Mouse (Mus musculus) thymus, postnatal 0 days (tissue): ENCODE data around the gene Nmral1. TPM values are rescaled to one million over a fixed set of nuclear protein-coding genes. Genes with fewer than 3 reads are reported as not detected.

ENCODE experiments used
- DNase-seq: peaks from one replicate; pipeline ENCODE4 v3.0.0-alpha.2; 2015; ENCODE audit warnings: low spot score
- polyA plus RNA-seq: library from polyadenylated mRNA; unstranded; fragments of >200 nt; fragmentation: Nextera tagmentation; extraction: Ambion mirVana; gene quantifications from 2 replicates; pipeline ENCODE4 v1.2.1, GENCODE M21; 2015

Nmral1 gene
- polyA plus RNA-seq: 40.4 and 43.0 TPM in 2 replicates

DNA sequence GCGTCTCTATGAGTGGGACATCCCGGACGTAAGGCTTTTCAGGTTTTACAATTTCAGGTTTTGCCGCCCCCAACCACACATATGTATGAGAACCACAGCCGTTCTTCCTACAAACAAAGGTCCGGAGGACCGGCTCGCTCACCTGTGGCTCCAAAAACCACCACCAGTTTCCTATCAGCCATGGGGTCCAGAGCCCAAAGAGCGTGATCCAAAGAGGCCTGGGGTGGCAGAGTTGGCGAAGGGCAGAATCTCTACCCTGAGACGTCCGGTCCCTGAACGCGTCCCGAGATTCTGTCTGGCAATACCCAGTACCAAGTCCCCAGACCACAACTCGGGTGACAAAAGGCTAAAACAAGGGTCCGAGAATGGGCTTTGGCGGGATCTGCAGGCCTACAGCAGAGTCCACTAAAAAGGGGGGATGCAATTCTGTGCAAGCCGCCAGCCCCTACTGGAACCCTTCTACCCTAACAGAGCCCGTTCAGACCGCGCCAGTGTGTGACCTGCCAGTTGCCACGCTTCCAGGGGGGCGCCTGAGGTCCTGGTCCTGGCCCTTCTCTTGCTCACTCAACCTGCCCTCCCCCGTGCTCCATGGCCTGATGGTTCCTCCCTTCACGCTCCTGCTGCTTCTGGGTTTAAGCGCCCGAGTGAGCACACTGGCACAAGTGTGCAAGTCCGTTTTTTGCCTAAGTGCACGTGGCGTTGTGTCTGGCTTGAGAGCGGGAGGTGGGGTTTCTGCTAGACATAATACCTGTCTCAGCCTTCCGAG is at the start of gene Nmral1:
Gene Nmral1 (minus strand): TSS at position 604 of the 766 bp plus-strand sequence.
- DNase-seq: peak; percentile 64

DNA sequence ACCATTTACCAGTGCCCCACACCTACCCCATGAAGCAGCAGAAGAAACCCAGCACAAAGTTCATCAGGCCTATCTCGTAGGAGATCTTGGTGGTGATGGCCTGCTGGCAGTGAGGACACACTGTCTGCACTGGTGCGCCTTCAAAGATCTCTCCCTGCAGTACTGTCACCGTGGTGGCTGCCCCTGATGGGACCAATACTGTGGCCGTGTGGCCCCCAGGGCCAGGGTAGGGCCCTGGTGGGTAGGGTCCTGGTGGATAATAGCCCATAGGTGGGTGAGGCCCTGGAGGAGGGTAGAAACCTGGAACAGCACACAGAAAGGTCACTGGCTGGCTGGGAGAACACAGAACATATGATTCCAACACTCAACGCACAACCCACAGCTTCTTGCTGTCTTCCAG is 49.6 kb upstream of the Nmral1 start:
- no peak for DNase-seq

DNA sequence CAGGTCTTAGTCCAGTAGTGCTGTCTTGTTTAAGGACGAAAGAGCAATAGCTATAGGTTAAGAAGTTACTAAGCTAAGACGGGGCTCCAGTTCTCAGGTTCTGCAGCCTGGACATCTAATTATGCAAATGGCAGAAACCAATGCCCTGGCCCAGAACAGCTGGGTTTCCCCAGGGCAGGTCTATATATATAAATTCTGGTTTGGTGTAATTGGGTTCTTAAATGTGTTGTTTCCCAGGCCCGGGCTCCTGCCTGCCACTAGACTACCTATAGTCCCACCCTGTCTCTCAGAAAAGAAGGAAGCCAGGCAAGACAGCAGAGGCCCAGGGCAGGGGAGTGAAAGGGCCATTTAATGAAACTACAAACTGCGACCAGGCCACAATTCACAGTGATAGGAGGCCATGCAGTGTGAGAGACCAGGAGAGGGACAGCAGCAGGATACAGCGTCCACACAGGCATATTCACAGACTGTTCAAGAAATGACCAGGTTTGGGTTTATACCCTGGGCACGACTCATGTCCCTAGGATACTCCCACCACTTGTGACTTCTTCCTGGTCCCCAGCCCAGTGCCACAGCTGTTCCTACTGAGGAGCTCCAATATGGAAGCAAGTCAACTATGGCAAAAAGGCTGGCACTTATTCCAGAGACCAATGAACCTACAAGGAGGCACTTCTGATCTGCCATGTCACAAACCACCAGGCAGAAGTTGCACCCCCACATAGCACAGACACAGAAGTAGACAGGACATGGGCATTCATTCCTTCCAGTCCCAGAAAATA is 48.0 kb upstream of the Nmral1 start:
- DNase-seq: no peak

DNA sequence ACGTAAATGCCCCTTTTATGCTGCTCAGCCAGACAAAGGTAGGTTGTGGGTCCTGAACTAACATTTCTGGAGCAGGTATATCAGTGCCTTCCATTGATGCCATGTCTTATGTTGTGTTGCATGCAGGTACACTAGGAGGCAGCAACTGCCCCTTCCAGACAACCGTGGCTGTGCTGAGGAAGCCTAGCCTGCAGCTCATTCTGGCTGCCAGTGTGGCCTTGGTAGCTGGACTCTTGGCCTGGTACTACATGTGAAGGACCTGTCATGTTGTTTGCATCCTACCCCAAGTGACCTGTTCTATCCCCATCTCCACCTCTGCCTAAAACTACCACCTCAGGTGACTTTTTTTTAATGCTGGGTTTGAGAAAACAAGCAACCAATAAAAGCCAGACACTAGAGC is 46.7 kb upstream of the Nmral1 start:
- DNase-seq: no peak

DNA sequence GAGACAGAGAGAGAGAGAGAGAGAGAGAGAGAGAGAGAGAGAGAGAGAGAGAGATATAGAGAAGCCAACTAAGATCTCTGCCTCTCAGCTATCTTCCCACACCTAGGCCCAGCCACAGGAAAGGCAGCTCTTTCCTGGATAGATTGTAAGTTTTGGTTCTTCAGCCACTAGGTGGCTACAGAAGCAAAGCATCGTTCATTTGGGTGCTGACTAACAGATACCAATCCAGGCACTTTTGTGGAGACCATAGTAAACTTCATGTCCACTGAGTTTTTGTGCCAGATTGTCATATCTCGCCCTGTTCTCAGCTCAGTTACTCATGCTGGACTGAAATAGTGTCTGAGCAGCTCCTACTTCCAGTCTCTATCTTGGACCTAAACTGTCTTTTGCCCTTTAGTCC is 44.1 kb upstream of the Nmral1 start:
- peak; percentile 69 for DNase-seq

DNA sequence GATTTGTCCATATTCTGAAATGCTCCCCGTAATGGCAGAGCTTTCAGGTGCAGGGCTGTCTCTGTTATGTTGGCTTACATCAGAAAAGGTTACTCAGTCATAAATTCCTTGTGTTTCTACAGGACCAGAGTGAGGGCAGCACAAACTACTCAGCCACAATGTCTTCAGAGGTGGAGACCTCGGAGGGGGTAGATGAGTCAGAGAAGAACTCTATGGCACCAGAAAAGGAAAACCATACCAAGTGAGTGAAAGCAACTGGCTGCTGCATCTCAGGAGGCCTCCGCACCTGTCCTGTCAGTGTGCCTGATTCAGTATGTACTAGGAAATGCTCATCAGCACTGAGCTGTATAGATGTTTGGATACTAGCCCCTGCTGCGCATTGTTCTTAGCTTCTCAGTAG is 43.3 kb upstream of the Nmral1 start:
- DNase-seq: no peak

DNA sequence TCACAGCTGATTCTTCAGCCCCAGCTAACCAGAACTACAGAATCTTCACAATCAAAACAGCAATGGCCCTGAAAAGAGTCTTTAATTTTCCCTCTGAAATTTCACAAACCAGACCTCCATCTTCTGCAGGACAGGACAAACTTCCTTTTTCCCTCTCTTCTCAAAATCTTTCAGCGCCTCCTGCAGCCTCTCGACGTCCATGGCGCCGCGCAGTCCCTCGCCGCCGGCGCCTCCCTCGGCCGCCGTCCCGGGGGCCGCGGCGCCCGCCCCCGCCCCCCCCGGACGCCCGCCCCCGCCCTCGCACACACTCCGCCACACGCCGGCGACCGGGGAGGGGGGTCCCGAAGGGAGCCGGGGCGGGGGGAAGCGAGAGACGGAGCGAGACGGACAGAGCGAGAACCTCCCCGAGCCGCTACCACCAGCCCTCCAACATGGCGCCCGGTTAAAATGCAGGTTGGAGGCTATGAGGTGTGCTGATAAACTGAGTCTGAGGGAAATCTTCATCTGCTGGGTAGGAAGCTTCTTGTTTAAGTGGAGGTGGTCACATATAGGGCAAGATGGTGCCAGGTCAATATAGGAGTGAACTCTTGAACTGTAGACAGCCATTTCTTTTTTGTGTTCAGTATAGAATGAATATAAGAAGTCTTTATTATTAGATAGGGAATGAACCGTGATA is 37.6 kb upstream of the Nmral1 start:
- peak; percentile 16 for DNase-seq

DNA sequence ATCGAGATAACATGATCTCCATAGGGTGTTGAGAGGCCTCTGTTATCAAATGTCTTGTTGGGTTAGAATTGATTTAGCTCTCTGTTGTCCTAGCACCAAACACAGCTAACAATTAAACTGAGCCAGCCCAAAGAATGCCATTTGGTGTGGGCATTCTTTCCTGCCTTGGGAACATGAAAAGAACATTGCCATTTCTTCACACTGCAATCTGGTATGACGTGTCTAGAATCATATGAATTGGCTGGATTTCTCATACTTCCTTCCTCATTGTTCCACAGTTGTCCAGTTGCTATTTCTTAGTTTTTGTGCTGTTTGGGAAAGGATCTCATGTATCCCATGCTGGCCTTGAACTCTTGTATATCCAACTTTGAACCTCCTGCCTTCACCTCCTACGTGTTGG is 34.9 kb upstream of the Nmral1 start:
- DNase-seq: no peak

DNA sequence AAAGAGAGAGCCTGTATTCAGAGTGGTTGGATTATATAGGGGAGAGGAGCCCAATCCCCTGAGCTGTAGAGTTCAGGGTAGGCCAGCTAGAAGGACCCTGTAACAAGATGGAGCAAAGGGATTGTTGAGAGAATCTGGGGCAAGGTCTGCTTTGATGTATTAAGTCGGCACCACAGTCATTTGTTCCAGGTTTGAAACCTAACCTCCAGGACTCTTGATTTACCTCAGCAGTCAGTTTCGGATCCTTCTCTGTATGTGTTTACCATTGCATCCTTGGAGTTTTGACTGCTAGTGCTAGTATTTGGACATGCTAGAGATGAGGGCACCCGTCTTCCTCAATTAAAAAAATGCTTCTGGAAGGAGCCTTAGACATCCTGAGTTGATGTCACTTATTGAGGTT is 33.0 kb upstream of the Nmral1 start:
- no peak for DNase-seq

DNA sequence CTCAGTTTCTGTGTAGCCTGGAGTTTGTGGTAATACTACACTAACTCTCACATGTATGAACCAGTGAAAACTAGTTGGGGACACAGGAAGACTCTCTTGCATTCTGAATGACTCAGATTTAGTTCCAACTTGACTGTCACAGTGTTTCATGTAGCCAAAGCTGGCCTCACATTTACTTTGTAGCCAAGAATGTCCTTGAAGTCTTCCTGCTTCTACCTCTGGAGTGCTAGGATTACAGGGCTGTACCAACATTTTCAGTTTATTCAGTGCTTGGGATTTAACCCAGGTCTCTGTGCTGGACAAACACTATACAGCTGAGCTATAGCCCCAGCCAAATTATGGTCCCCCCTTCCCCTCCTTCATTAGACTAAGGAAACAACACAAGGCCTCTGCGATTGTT is 23.0 kb upstream of the Nmral1 start:
- no peak for DNase-seq

DNA sequence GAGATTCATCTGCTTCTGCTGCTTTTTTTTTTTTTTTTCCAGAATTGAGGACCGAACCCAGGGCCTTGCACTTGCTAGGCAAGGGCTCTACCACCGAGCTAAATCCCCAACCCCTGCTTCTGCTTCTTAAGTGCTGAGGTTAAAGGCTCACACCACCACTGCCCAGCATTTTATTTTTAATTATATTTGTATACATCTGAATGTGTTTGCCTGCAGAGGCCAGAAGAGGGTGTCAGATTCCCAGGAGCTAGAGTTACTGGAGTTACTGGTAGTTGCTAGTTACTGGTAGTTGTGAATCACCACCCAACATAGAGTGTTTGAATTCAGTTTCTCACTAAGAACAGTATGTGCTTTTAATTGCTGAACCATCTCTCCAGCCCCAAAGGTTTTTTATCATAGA is 20.8 kb upstream of the Nmral1 start:
- no peak for DNase-seq

DNA sequence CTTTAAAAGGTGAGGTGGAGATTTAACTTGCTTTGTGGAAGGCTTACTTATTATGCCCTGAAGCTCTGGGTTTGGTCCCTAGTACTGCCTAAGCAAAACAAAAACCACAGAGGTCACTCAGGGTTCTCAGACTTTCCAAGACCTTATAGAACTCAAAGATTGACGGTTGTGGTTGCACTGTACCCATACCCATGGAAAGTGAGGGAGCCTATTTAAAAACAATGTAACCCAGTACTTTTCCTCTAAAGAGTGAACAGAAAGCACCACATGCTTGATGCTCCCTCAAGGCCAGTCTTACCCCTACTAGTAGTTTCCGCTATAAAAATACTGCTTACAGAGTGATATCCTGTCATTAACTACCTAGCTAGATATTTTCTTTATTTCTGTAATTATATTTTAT is 17.1 kb upstream of the Nmral1 start:
- no peak for DNase-seq

DNA sequence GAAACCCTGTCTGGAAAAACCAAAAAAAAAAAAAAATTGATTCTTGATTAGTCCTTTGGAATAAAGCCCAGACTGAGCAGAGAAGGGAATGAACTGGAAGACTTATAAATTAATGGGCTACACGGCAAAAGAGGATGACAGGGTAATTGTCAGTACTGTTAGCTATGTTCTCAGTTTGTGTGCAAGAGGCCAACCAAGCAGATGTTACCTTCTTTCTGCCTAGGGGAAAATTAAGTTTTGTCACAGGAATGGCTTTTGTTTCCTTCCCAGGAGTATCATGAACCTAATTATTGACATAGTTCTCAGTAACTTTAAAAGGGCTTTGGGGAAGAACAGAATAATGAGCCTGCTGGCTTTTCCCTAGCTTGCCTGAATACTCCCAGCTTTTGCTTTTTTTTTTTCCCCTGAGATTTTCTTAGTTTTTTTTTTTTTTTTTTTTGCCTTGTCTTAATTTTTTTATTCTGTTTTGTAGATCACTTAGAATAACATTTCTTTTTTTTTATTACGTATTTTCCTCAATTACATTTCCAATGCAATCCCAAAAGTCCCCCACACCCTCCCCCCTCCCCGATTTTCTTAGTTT is 11.7 kb upstream of the Nmral1 start:
- DNase-seq: no peak

DNA sequence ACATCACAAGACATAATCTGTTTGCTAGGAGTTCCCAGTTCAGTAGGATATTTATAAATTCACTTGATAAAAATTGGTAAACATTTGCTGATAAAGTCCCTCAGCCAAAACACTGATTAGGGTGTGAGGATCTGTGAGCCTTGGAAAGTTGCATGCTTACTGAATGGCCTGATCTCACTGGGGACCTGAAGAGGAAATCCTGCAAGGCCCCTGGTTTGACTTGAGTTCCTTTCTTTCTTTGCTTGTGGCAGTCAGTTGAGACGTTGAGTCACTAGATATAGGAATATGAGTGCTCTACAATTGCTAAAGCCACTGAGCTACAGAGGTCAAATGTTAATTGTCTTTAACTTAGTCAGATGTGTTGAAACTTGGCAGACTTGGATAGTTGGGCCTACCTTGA is 8.8 kb upstream of the Nmral1 start:
- no peak for DNase-seq

DNA sequence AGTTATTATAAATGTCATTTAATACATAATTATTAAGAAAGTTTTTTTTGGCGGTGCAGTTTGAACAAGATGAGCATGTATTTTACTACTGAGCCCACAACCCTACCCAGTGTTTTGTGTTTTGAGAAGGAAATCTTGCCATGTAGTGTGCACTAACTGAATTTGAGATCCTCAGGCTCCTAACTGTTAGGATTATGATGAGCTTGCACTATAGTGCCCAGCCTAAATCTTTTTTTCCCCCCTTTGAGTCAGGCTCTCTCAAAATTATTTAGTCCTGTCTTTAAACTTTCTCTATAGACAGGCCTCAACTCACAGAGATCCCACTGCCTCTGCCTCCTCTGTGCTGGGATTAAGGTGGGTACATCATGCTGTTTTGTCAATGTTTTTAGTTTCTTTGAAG is 8.4 kb upstream of the Nmral1 start:
- no peak for DNase-seq

DNA sequence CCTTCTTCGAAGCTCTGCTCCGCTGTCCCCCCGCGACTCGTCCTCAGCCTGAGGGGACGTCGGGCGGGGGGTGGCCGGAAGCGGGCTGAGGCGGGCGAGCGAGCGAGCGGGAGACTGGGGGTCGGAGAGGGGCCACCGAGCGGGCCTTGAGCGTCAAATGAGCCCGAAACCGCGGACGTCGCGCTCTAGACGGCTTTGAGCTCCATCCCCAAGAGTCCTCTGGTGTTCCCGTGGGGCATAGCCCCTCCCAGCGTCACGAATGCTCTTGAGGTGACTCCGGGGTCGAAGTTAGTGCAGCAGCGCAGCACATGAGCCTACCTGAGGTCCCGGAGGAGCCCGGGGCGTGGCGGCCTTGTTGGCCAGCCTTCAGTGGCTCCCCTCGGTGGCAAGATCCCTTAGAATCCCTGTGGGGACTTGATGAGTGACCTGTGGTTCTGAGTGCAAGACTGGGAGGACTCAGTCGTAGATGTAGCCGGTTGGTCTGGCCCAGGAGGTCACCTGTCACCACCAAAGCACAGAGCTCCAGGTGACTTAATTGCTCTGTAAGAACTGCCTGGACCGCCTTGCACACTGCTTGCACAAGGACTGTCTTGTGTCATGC is 7.5 kb upstream of the Nmral1 start:
- peak; percentile 9 for DNase-seq

DNA sequence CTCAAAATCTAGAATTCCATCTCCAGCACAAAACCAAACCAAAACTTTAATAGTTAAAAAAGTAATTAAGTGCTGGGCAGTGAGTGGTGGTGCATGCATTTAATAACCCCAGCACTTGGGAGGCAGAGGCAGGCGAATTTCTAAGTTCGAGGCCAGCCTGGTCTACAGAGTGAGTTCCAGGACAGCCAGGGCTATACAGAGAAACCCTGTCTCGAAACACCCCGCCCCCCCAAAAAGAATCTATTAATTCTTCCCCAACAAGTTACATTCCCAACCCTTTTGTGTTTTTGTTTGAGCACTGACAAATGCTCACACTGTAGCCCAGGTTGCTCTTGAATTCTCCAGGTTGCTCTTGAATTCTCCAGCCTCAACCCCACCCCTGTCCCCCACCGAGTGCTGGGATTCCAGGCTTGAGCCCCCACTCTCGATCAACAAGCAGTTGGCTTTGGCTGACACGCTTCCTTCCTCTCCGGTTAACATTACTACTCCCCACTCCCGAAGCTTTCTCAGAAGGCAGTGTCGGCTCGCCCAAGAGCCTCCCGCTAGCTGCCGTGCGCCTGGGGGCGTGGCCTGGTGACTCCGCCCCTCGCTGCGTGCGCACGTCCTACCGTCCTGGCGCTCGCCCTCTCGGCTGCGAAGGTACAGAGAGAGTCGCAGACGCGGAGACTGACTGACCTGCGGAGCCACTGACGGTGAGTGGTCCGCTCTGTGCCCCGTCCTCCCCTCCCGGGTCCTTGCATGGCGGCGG is 6.8 kb upstream of the Nmral1 start, which contains the start of gene Hmox2:
Gene Hmox2 (plus strand): TSS at position 582 of the 748 bp plus-strand sequence.
- DNase-seq: peak; percentile 94

DNA sequence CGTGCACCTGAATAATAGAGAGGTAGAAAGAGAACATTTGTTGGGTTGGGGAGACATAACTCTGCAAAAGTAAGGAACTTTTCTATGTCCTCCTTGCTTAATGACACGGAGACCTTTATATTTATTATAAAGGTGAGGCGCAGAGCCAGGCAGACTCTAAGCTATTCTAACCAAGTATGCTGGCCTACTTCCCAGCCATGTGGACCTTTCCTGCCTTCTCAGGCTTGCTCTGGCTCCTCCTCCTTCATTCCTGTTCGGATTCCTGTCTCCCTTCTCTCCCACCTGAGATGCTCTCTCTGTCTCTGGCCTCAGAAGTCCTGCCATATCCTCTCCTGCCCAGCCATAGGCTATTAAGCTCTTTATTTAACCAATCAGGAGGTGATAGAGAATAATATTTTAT is 6.1 kb upstream of the Nmral1 start:
- no peak for DNase-seq

DNA sequence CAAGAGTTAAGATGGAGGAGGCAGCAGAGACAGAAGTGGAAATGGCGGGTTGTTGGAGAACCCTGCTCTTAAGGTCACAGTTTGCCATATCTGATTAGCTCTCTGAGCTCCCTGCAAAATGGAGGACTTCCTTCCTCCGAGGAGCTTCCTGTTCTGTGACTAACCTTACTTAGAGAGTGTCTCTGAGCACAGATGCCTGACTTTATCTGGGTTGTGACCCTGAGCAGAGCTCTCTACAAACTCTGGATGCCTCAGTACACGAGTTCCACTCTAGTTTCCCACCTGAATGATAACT is 3.7 kb upstream of the Nmral1 start:
- peak; percentile 49 for DNase-seq

DNA sequence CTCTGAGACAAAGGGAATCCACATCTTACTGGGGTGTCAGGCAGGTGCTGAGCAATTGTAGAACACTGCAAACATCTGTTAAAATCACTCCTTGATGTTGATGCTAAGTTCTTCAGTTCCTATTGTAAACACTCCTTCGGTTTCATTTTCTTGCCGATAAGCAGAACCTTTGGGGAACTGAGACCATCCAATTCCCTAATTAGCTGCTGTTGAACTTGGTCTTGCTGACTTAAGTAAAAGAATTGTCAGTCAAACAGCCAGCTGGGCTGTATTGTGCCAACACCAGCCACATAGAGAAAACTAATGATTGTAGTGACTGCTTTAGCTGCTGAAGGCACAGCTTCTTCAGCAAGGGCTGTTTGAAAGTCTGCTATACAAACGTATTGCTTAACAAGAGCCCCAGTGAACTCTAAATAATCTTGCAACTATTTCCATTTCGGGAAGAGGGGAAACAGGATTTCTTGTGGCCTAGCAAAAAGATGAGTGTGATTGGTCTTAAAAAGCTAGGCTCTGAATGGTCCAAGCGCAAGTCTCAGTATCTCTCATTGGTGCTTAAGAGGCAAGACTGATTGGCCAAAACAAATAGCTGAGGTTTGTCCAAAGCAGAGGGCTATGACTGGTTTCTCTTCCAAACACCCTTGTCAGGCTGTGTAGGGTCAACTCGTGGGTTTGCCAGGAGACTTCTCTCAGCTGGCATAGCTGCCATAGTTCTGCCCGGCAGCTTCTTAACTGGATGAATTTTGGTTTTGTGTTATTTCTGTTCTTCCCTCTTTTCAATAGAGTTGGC is 3.2 kb upstream of the Nmral1 start:
- peak; percentile 64 for DNase-seq
